Mouse (Mus musculus) mammary gland, adult 2 months (tissue): ENCODE results near the gene Ttll12. TPM values are rescaled to one million over a fixed set of nuclear protein-coding genes. Genes with fewer than 3 reads are reported as not detected.

Source experiments
- polyA plus RNA-seq: library from polyadenylated mRNA; depleted of rRNA; stranded (reverse); fragments of >200 nt; gene quantifications from 2 replicates; pipeline ENCODE4 v1.2.3, GENCODE M21; 2012; ENCODE audit warnings: low replicate concordance; rRNA removed

Gene Ttll12
- polyA plus RNA-seq, result 26.0 and 35.1 TPM in 2 replicates

DNA sequence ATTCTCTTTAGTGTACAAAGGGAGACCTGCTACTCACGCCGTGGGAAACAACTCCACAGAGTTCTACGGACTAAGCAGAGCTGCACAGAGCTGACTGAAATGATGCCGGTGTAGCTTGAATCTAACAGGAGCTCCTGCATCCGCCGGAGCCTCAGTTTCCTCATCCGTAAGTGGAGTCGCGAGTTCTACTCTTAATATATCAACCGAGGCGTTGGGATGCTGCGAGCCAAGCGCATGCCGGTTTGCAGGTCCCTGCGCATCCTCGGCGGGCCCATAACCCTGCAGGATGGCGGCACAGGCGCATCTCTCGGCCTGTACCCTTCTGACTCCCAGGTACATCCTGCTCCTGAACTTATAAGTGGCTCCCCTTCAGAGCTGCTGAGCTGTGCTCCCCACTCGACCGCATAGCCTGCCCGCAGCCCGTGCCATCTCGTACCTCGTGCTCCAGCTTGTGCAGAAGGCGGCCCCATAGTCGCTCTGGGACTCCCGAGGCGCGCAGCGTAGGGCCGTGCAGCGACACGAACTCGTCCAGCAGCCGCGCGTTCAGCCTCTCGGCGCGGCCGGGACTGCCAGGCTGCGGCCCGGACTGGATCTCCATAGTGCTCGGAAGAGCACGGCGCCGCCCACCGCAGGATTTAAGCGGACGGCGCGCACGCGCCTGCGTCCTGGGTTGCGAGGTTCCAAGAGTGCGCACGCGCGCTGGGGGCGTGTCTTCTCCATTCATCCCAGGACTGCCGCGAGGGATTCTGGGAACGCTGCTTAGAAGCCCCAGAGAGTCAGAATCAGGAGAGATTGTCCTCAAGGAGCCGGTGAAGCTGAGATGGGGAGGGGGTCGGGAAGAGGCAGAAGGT, at the start of gene Ttll12:
Gene Ttll12, minus strand, starts transcription at position 645 of the 851 bp plus-strand sequence.

DNA sequence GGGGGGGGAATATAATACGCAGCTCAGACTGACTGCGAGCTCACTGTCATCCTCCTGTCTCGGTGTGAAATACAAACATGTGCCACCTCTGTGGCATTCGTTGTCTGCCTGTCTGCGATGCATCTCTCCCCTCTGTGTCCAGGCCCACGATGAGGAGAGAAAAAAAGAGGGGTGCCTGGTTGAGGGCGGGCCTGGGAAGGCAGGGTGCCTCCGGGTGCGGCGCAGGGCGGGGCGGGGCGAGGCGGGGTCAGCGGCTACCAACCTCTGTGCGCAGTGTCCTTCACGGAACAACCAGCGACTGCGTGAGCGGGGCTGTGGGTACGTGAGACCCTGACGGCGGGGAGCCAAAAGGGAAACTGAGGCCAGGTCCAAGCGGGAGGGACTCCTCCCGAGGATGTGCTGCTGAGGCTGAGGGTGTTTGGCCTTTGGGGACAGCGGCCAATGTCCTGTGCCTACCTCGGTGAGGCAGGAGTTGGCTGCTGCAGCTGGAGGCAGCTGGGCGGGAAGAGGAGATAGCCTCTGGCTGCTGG, 31.6 kb downstream of the Ttll12 start, which contains the start of the genes Tspo and Mcat:
Gene Tspo, plus strand, starts transcription at position 266 of the 530 bp plus-strand sequence.
Gene Mcat, minus strand, starts transcription at position 461 of the 530 bp plus-strand sequence.

DNA sequence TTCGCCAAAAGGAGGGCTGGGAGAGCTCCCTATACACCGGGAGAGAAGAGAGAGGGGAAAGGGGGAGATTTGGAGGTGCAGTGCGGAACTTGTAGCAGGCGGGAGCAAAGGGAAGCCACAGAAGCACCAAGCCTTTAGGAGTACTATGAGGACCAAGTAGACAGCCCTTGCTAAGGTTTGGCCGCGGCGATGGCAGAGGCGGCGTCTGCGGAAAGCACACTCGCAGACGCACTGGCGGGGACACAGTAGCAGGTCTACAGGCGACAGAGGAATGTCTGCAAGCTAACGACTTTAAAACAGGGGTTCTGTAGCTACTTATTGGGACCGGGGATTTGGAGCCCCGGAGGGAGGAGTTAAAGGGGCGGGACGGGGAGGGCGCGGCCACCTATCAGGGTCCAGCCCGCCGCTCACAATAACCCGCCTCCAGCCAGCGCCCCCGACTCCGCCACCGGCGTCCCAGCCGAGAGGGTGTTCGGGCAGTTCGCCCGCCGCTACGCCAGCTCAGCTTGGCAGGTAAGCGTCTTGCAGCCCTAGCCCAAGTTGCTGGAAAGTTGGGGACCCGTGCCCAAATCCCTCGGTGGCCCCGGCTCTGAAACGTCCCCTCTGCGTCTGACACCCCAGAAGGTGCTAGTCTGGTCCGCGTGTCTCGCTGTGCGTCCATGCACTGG, 68.4 kb downstream of the Ttll12 start, which contains the start of gene Bik:
Gene Bik, plus strand, starts transcription at position 439 of the 668 bp plus-strand sequence.

Other genes starting within 250 kb of the Ttll12 start
- gene Arfgap3, start 244.9 kb downstream of the Ttll12 start, polyA plus RNA-seq, result 18.9 and 26.0 TPM in 2 replicates
- 34.3 and 54.4 TPM in 2 replicates for gene Pacsin2, start 130.6 kb downstream of the Ttll12 start, polyA plus RNA-seq
- gene Ttll1, start 84.3 kb downstream of the Ttll12 start, polyA plus RNA-seq, result 7.8 and 9.7 TPM in 2 replicates
- 16.3 and 25.3 TPM in 2 replicates for gene Bik, start 68.3 kb downstream of the Ttll12 start, polyA plus RNA-seq
- 1,037 and 1,538 TPM in 2 replicates for gene Tspo, start 31.6 kb downstream of the Ttll12 start, polyA plus RNA-seq
- 34.7 and 49.8 TPM in 2 replicates for gene Mcat, start 31.4 kb downstream of the Ttll12 start, polyA plus RNA-seq
- gene Scube1, start 129.9 kb upstream of the Ttll12 start, polyA plus RNA-seq, result 3.3 and 4.4 TPM in 2 replicates
- gene Mpped1, start 184.3 kb upstream of the Ttll12 start, polyA plus RNA-seq, result not detected in 2 replicates